Mouse (Mus musculus) kidney, adult 18-20 months (tissue): ENCODE data around the gene 1110008P14Rik.

Experiments
- DNase-seq: peaks from one replicate; pipeline ENCODE4 v3.0.0; 2021

1110008P14Rik gene

GRCm38 (mm10) chr2:32381775-32382223 is at the start of gene 1110008P14Rik:
Gene 1110008P14Rik (minus strand): TSS chr2:32381938.
- DNase-seq: peak; percentile 96

- DNase-seq: peak; percentile 66
Measured at GRCm38 (mm10) chr2:32430701-32431676, 49.3 kb upstream of the 1110008P14Rik start.

- no peak for DNase-seq
Measured at GRCm38 (mm10) chr2:32429215-32429891, 47.6 kb upstream of the 1110008P14Rik start.

GRCm38 (mm10) chr2:32428262-32428722 is 46.6 kb upstream of the 1110008P14Rik start:
- no peak for DNase-seq

GRCm38 (mm10) chr2:32427720-32428119 is 46.0 kb upstream of the 1110008P14Rik start:
- no peak for DNase-seq

GRCm38 (mm10) chr2:32426141-32426540 is 44.4 kb upstream of the 1110008P14Rik start:
- DNase-seq: no peak

- DNase-seq: no peak
Measured at GRCm38 (mm10) chr2:32425568-32425967, 43.8 kb upstream of the 1110008P14Rik start.

- DNase-seq: no peak
Measured at GRCm38 (mm10) chr2:32424796-32425195, 43.1 kb upstream of the 1110008P14Rik start.

- DNase-seq: peak; percentile 85
Measured at GRCm38 (mm10) chr2:32423481-32424331, 42.0 kb upstream of the 1110008P14Rik start.

- DNase-seq: peak; percentile 73
Measured at GRCm38 (mm10) chr2:32421851-32422251, 40.1 kb upstream of the 1110008P14Rik start.

- no peak for DNase-seq
Measured at GRCm38 (mm10) chr2:32420647-32421046, 38.9 kb upstream of the 1110008P14Rik start.

GRCm38 (mm10) chr2:32420066-32420608 is 38.4 kb upstream of the 1110008P14Rik start:
- no peak for DNase-seq

GRCm38 (mm10) chr2:32419359-32419758 is 37.6 kb upstream of the 1110008P14Rik start:
- peak; percentile 88 for DNase-seq

- DNase-seq: peak; percentile 63
Measured at GRCm38 (mm10) chr2:32418430-32419151, 36.9 kb upstream of the 1110008P14Rik start.

- DNase-seq: no peak
Measured at GRCm38 (mm10) chr2:32417486-32417885, 35.7 kb upstream of the 1110008P14Rik start.

GRCm38 (mm10) chr2:32416556-32416955 is 34.8 kb upstream of the 1110008P14Rik start:
- no peak for DNase-seq

GRCm38 (mm10) chr2:32415801-32416200 is 34.1 kb upstream of the 1110008P14Rik start:
- no peak for DNase-seq

GRCm38 (mm10) chr2:32413936-32414335 is 32.2 kb upstream of the 1110008P14Rik start:
- DNase-seq: peak; percentile 54

GRCm38 (mm10) chr2:32412742-32413531 is 31.2 kb upstream of the 1110008P14Rik start:
- no peak for DNase-seq

GRCm38 (mm10) chr2:32411407-32411806 is 29.7 kb upstream of the 1110008P14Rik start:
- no peak for DNase-seq
